Mouse (Mus musculus) liver, adult 2 months (tissue): ENCODE results near the gene Fam19a3.

ENCODE experiments used
- CTCF ChIP-seq: fragments of 200-500 bp; IDR thresholded peaks from 2 replicates; pipeline ENCODE4 v1.5.1; 2011; ENCODE audit warnings: low read depth, low read length, control low read depth
- POLR2A ChIP-seq: fragments of 200-500 bp; IDR thresholded peaks from 2 replicates; pipeline ENCODE4 v1.6.1; 2011; ENCODE audit warnings: low read length, control low read depth; ENCODE audit not compliant: insufficient read depth; ENCODE audit errors: extremely low read depth

DNA sequence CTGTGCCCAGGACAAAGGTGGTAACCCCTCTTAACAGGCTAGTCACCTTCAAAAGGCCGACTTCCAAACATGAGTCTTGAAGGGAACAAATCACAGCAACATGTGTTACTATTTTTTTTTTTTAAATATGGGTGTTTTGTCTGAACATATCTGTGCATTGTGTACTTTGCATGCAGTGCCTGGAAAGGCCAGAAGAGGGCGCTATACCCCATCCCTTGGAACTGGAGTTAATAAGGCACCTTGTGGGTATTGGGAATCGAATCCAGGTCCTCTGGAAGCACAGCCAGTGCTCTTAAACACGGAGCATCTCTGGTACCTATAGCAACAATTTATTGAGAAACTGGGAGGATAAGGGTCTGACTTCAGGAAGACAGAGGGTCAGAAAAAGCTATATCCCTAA, 16.6 kb downstream of the Fam19a3 start:
- TF ChIP-seq CTCF (peak; percentile 57), POLR2A (no peak)
